Mouse (Mus musculus): ENCODE results near the gene Tigd4. TPM values are rescaled to one million over a fixed set of nuclear protein-coding genes. Genes with fewer than 3 reads are reported as not detected.

The Tigd4 gene
- total and polyA plus RNA-seq, 2 experiments from 2014 or later: not detected

DNA sequence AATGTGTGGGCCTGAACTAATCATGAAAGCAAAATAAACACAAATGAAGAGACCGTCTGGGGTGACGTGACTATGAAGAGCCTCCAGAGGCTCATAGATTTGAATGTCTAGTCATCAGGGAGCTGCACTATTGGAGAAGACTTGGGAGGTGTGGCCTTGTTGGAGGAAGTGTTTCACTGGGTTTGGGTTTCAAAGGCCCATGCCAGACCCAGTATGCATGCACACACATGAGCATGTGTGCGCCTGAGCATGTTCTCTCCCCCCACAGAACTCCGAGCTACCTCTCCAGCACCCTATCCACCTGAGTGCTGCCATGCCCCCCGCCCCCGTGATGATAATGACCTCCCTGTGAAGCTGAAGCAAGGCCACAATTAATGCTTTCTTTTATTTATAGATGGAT is 23.8 kb upstream of the Tigd4 start:
- Histone ChIP-seq H3K4me3 (ENCODE audit: low read length) (no peak overlapping the region), H3K27ac (no peak overlapping the region), H3K9me3 (ENCODE audit: low read length) (no peaks in the 10 kb centered on the region), H3K27me3 (ENCODE audit: insufficient read depth, low read length) (no peaks in the 10 kb centered on the region), H3K36me3 (ENCODE audit: insufficient read depth, low read length) (no peaks in the 10 kb centered on the region), H3K4me1 (ENCODE audit: insufficient read depth, low read length) (no peaks in the 10 kb centered on the region), H3K9ac (replicated peaks; ENCODE audit: low read length) (no peak overlapping the region), H3K4me2 (ENCODE audit: low read depth, low read length) (no peak overlapping the region)
- no peak for TF ChIP-seq CTCF (IDR thresholded peaks at IDR 0.05; ENCODE audit: low read depth)
- DNase-seq (ENCODE audit: low spot score) (no peak), ATAC-seq (no peak)
- 80% methylated on average over 6 of the region's 6 CpGs for WGBS

DNA sequence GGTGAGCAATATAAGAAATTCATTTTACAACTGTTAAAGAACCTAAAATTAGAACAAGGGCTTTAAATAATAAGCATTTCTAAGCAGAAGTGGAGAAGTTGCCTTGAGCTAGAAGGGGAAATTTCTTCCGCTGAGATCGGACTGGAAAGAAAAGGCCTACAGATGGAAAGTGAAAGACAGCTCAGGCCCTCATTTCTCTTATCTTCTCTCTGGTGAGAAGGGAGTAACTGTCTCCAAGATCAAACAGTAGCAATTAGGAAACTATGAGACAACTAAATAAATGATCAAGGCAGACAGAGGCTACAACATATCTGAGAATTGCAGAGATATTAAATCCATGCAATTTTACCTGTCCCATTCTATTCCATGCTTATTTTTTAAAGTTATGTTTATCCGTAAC is 22.9 kb upstream of the Tigd4 start:
- DNase-seq (ENCODE audit: low spot score): no peak
- Histone ChIP-seq H3K9me3 (ENCODE audit: low read length) (no peaks in the 10 kb centered on the region), H3K36me3 (ENCODE audit: insufficient read depth, low read length) (no peaks in the 10 kb centered on the region), H3K9ac (replicated peaks; ENCODE audit: low read length) (no peak overlapping the region), H3K4me1 (ENCODE audit: insufficient read depth, low read length) (no peaks in the 10 kb centered on the region), H3K27me3 (ENCODE audit: insufficient read depth, low read length) (no peaks in the 10 kb centered on the region), H3K4me3 (ENCODE audit: low read length) (no peak overlapping the region), H3K27ac (no peak overlapping the region), H3K4me2 (ENCODE audit: low read depth, low read length) (no peak overlapping the region)
- 92% methylated on average over 3 of the region's 3 CpGs for WGBS
- no peak for ATAC-seq
- no peak for TF ChIP-seq CTCF (IDR thresholded peaks at IDR 0.05; ENCODE audit: low read depth)

DNA sequence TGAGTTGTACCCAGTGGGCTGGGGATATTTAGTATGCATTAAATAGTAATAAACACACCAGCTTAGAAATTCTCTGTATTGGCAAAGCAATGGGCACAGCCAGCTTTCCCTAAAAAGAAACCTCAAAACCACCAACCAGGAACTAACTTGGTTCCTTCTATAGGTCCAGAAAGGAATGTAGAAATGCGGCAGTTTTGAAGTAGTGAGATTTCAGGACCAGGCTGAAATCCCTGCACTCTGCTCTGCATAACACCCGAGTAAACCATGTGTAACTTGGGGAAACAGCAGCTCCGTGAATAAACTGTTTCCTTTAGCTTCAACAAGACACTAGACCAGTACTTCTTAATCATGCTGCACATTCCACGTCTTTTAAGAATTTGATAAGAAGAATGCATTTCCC is 12.7 kb upstream of the Tigd4 start:
- Histone ChIP-seq H3K36me3 (ENCODE audit: insufficient read depth, low read length) (no peaks in the 10 kb centered on the region), H3K9me3 (ENCODE audit: low read length) (no peaks in the 10 kb centered on the region), H3K9ac (replicated peaks; ENCODE audit: low read length) (0 out of 2 replicates have a peak overlapping the region, but pooled peaks have one; percentile 3), H3K27me3 (ENCODE audit: insufficient read depth, low read length) (no peaks in the 10 kb centered on the region), H3K4me3 (ENCODE audit: low read length) (peak overlapping the region; percentile 89; the same call in 1 of the 2 replicates), H3K27ac (no peak overlapping the region), H3K4me2 (ENCODE audit: low read depth, low read length) (peak overlapping the region; percentile 89; the same call in 1 of the 2 replicates), H3K4me1 (ENCODE audit: insufficient read depth, low read length) (peaks cover 12% of the 10 kb centered on the region)
- TF ChIP-seq CTCF (IDR thresholded peaks at IDR 0.05; ENCODE audit: low read depth): no peak
- DNase-seq (ENCODE audit: low spot score) (no peak), ATAC-seq (no peak)
- WGBS: 61% methylated on average over 4 of the region's 4 CpGs

DNA sequence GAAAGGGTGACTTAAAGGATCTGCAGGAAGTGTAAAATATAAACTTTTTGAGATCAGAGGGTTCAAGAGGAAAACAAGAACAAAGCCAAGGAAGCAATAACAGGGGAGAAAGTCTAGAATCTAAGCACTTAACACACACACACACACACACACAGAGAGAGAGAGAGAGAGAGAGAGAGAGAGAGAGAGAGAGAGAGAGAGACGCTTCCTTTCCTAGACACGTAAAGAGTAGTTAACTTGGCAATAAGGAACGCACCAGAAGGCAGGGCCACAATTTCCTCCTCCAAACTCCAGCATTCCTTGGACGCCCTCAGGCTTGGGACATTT is 11.7 kb upstream of the Tigd4 start:
- 0% methylated on average over 4 of the region's 4 CpGs for WGBS
- no peaks in the 10 kb centered on the region for H3K36me3 ChIP-seq (ENCODE audit: insufficient read depth, low read length)
- no peak for TF ChIP-seq CTCF (IDR thresholded peaks at IDR 0.05; ENCODE audit: low read depth)
- H3K27ac ChIP-seq: peak overlapping the region; percentile 91
- DNase-seq (ENCODE audit: low spot score) (no peak), ATAC-seq (no peak)
- no peaks in the 10 kb centered on the region for H3K27me3 ChIP-seq (ENCODE audit: insufficient read depth, low read length)
- H3K9ac ChIP-seq (replicated peaks; ENCODE audit: low read length): peak overlapping the region; percentile 76
- peaks cover 12% of the 10 kb centered on the region for H3K4me1 ChIP-seq (ENCODE audit: insufficient read depth, low read length)
- H3K4me2 ChIP-seq (ENCODE audit: low read depth, low read length): peak overlapping the region; percentile 89
- H3K4me3 ChIP-seq (ENCODE audit: low read length): peak overlapping the region; percentile 89
- H3K9me3 ChIP-seq (ENCODE audit: low read length): no peaks in the 10 kb centered on the region

DNA sequence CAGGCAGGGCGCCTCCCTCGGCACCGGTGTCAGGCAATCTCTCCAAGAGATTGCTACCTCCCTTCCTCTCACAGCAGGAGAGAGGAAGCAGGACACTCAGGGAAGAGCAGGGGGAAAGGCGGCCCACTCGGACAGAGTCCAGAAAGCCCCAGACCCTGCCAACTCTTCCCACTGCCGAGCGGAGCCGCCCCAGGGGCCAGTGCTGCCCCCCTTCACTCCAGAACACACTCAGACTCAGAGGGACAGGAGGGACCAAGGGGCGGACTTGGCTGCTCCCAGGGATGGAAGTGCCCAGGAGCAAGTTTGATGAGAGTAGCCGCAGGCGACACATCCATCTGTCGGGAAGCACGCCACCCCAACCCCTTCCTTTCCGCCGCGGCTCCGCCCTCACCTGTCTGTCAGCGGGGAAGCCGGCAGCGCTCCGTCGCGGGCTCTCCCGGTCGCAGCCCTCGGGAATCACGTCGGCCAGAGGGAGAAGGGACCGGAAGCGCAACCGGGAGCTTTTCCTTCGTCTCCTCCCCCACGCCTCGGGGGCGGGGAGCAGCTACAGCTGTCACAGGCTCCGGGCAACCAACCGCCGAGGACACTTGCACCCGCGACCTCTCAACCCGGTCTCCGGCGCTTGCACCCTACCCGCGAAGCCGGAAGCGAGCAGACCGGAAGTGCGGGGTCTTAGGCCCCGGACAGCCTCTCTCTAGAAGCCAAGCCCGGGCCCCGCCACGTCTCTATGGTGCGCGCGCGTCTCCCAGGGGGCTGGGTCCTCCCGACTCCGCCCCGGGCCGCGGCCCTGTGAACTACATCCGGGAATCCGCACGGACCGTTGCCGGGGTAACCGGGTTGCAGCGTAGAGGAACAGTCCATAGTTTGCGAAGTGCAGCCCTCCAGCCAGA is 11.1 kb upstream of the Tigd4 start, which contains the start of gene Arfip1:
Gene Arfip1 (minus strand): TSS at position 603 of the 890 bp plus-strand sequence.
- Histone ChIP-seq H3K4me2 (ENCODE audit: low read depth, low read length) (peak within 1 kb of the TSS; percentile 89), H3K9ac (replicated peaks; ENCODE audit: low read length) (peak within 1 kb of the TSS; percentile 76), H3K36me3 (ENCODE audit: insufficient read depth, low read length) (no peaks in the 10 kb centered on the region), H3K9me3 (ENCODE audit: low read length) (no peaks in the 10 kb centered on the region), H3K4me3 (ENCODE audit: low read length) (peak within 1 kb of the TSS; percentile 89), H3K27me3 (ENCODE audit: insufficient read depth, low read length) (no peaks in the 10 kb centered on the region), H3K4me1 (ENCODE audit: insufficient read depth, low read length) (peaks cover 12% of the 10 kb centered on the region), H3K27ac (peak within 1 kb of the TSS; percentile 91)
- ATAC-seq (peak; percentile 99), DNase-seq (ENCODE audit: low spot score) (peak; percentile 98)
- no peak; the same call in 1 of the 2 replicates for TF ChIP-seq CTCF (IDR thresholded peaks at IDR 0.05; ENCODE audit: low read depth)
- under 1% methylated on average over 68 of the region's 70 CpGs for WGBS

DNA sequence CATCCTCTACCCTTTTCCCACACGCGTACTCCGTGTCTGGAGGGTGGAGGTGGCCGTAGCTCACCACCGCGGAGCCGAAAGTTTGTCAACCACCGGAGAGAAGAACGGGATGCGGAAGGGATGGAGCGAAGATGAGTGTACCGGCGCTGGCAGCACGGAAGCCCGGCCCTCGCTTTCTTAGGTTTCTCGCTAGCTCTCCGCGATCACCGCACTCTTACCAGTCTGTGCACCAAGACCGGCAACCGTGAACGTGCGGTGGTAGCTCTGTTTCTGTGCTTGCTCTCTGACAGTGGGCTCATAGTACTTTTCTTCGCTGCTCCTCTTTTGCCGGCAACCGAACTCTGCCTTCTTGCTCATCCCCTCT is 10.5 kb upstream of the Tigd4 start:
- no peaks in the 10 kb centered on the region for H3K27me3 ChIP-seq (ENCODE audit: insufficient read depth, low read length)
- peak overlapping the region; percentile 91 for H3K27ac ChIP-seq
- H3K4me3 ChIP-seq (ENCODE audit: low read length): peak overlapping the region; percentile 89
- DNase-seq (ENCODE audit: low spot score) (no peak), ATAC-seq (peak; percentile 70)
- H3K4me1 ChIP-seq (ENCODE audit: insufficient read depth, low read length): peaks cover 12% of the 10 kb centered on the region
- no peaks in the 10 kb centered on the region for H3K36me3 ChIP-seq (ENCODE audit: insufficient read depth, low read length)
- under 1% methylated on average over 27 of the region's 27 CpGs for WGBS
- no peak for TF ChIP-seq CTCF (IDR thresholded peaks at IDR 0.05; ENCODE audit: low read depth)
- peak overlapping the region; percentile 89 for H3K4me2 ChIP-seq (ENCODE audit: low read depth, low read length)
- peak overlapping the region; percentile 76 for H3K9ac ChIP-seq (replicated peaks; ENCODE audit: low read length)
- H3K9me3 ChIP-seq (ENCODE audit: low read length): no peaks in the 10 kb centered on the region

DNA sequence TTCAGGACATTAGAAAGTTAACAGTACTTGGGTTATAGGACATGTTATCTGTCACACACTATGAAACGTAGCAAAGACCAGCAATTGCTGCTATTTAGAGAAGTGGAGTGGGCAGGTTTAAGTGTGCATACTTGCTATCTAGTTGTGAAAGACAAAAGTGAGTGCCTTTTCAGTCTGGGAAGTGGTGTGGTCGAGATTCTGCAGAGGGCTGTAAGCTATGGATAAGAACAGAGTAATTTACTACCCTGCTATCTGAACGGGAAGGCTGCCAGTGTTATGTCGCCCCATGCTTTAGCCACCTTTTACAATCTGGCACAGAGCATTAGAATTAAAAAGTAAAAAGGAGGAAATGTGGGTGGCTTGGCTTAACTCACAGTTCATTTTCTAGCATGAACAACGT is 6.6 kb upstream of the Tigd4 start:
- no peak for DNase-seq (ENCODE audit: low spot score)
- H3K4me1 ChIP-seq (ENCODE audit: insufficient read depth, low read length): no peaks in the 10 kb centered on the region
- no peak overlapping the region for H3K27ac ChIP-seq
- no peaks in the 10 kb centered on the region for H3K36me3 ChIP-seq (ENCODE audit: insufficient read depth, low read length)
- H3K9ac ChIP-seq (replicated peaks; ENCODE audit: low read length): no peak overlapping the region
- no peak overlapping the region for H3K4me2 ChIP-seq (ENCODE audit: low read depth, low read length)
- no peaks in the 10 kb centered on the region for H3K27me3 ChIP-seq (ENCODE audit: insufficient read depth, low read length)
- H3K9me3 ChIP-seq (ENCODE audit: low read length): no peaks in the 10 kb centered on the region
- ATAC-seq: no peak
- TF ChIP-seq CTCF (IDR thresholded peaks at IDR 0.05; ENCODE audit: low read depth): no peak
- WGBS: 66% methylated on average over 5 of the region's 5 CpGs
- no peak overlapping the region for H3K4me3 ChIP-seq (ENCODE audit: low read length)

Measured in hindbrain, postnatal 0 days (tissue).